Mouse (Mus musculus) left cerebral cortex, postnatal 25 days (tissue): ENCODE measurements at regions not wholly inside any gene's neighbourhood (a gene's known extent, or its start where the extent isn't known, plus 50 kb on each side); places are given as distances from the start of the nearest gene placed in this dataset.

Experiments used
- DNase-seq, 2 experiments: peaks; one replicate each; pipeline ENCODE4 v3.0.0; 2022; ENCODE audit warnings: low spot score in 2 of 2, mixed read lengths in 1 of 2
- intact Hi-C: fragments of 180-260 bp; cut with DNase I; formaldehyde crosslinking; loops from one replicate; pipeline ENCODE4 v1.15.1; 2025

DNA sequence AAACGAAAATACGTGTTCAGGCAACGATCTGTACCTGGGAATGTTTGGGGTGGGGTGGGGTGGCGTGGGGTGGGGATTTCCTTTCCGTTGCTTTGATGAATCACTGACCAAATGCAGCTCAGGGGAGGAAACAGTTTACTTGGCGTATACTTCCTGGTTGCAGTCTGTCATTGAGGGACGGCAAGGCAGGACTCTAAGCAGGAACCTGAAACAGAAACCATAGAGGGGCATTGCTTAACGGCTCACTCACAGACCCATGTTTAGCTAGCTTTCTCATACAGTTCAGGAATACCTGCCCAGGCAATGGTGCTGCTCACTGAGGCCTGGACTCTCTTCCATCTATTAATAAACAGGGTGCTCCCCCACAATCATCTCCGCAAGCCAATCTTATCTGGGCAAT is 55.1 kb upstream of the Smox start:
- intact Hi-C loops: no loop called here
- no peak for DNase-seq

DNA sequence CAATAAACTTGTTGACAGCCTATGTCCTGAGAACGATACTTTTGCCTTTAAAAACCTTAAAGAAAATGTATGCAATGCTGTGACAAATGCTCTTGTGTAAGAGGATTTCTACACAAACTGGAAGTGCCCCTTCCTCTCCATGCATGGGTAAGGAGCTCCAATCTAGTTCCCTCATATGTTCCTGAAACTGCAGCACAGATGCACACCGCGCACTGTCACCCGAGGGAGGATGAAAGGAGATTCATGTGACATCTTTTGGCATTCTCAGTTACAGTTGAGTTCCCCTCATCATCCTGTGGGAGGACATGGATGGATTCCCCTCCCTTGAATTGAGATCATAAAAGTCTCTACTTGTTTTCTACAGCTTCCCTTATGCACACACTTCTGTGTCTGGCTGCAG is 60.8 kb upstream of the Smox start:
- intact Hi-C loops: loop anchor here (5.0 kb wide), 1 partner anchor 47 kb away; no protein-coding TSS in a partner anchor

DNA sequence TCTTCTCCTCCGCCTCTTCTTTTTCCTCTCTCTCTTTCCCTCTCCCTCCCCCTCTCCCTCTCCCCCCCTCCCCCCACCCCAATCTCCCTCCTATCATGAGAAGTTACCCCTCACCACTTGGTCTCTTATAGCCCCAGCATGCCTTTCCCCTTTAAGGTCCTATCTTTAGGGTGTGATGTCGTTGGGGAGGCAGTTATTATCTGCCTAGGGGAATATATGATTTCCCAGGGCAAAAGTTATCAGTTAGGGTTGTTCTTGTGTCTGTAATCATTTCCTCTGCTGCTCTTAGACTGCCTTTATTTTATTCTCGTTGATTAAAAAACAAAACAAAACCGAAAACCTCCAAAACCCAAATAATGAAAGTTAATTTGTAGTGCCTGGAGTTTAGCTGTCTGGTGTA is 63.2 kb upstream of the Smox start:
- intact Hi-C loops: no loop called here
- no peak for DNase-seq

More for the DNA sequence above, 60.8 kb upstream of the Smox start:
- DNase-seq: no peak

DNA sequence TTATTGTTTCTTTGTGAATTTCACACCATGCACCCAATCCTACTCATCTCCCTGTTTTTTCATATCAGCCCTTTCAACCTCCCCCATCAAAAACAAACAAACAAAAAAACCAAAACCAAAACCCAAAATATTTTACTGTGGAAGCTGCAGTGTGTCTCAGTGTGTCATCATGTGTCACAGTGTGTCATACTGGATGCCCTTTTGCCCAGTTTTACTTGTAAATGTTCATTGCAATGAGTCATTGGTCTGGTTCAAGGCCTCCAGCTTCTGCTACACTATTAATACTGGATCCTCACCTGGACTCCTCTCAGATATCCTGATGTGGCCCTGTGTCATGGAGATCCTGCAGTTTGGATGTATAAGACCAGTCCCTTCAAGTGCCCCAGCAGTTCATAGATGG is 64.4 kb upstream of the Smox start:
- intact Hi-C loops: no loop called here
- DNase-seq: no peak

DNA sequence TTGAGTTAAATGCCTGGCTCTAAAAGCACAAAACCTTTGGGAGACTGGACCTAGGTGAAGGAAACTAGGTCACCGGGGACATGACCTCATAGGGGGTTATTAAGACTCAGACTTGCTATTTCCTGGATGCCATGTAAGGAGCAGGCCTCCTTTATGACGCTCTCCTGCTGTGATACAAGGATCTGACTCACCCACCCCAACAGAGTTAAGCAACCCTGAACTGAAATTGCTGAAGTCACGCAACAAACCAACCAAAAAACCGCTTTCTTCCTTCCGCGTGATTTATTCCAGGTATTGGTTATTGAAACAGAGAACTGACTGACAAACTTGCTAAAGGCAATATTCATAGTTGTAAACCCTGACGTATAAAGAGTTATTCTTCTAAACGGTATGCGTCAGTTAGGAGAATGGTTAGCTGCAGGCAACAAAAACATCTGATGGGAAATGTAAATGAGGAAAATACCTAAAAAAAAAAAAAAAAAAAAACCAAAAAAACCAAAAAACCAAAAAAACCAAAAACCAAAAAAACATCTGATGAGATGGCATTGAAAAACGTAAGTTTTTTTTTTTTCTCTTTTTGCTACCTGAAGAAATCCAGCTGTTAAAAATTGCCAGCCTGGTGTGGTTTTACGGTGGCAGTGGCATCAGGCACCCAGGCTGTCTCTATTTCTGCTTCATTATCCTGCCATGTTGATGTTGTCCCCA is 67.5 kb upstream of the Smox start:
- intact Hi-C loops: loop anchor here (1.0 to 5.0 kb wide), 3 partner anchors 87 to 389 kb away; no protein-coding TSS in a partner anchor
- no peak for DNase-seq

DNA sequence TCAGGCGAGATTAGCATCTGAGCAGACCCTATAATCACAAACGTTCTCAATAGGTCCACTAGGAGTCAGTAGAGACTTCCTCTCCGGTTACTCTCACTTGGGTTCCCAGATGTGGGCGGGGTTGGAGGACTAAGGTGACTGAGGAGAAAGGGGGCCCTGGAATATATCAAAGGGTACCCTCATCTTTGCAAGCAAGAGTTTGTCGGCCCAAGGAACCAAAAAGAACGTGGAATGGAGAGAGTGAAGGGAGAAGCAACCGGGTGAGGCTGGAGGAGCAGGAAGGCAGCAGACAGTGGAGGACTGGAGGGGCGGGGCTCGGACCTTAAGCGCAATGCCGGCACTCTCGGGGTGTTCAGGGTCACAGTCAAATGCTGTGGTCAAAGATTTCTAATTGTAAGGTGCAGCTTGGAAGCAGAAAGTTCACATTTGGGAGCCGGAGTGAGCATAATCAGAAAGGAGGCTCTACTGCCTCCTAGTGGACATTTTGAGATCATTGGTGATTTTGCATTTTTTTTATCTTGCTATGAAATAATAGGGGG is 68.3 kb upstream of the Smox start:
- DNase-seq: peak; percentile 66 to 77
- intact Hi-C loops: loop anchor here (1.0 to 5.0 kb wide), 3 partner anchors 87 to 389 kb away; no protein-coding TSS in a partner anchor

DNA sequence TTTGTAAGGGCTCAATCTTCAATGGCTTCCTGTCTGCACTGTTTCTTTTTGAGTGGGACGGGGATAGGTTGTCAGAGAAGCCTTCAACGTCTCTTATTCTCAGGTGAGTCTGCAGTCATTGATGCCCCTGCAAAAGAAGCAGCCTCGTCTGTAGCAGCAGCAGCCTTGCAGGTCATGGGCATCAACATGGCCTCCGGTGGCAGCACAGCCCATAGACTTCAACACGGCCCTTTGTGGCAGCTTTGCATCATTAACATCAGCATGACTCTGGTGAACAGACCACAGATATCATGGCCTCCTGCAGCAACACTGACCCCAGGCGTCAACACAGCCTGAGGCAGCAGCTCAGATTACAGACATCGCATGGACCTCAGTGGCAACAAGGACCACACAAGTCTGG is 65.4 kb upstream of the Rnf24 start:
- intact Hi-C loops: loop anchor here (5.0 kb wide), 3 partner anchors 131 to 321 kb away; partner anchors contain the start of gene Pank2
- no peak for DNase-seq

DNA sequence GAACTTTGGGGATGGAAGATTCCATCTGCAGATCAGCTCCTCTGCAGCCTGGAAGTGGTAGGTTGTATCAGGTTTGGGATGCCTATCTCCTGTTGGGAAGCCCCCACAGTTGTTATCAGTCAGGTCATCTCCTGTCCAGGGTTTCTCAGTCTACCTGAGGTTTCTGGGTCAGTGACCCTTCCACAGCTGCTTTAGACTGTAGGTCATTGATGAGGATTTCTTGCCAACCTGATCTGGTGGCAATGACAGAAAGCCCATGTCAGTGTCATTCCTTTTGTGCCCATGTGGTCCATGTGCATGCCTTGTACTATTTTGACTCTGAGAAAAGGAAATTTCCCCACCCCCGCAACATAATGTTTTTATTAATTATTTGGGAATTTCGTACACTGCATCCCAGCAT is 64.8 kb upstream of the Rnf24 start:
- intact Hi-C loops: loop anchor here (2.0 to 5.0 kb wide), 4 partner anchors 65 to 320 kb away; partner anchors contain the start of genes Pank2 and Rnf24
- no peak for DNase-seq

DNA sequence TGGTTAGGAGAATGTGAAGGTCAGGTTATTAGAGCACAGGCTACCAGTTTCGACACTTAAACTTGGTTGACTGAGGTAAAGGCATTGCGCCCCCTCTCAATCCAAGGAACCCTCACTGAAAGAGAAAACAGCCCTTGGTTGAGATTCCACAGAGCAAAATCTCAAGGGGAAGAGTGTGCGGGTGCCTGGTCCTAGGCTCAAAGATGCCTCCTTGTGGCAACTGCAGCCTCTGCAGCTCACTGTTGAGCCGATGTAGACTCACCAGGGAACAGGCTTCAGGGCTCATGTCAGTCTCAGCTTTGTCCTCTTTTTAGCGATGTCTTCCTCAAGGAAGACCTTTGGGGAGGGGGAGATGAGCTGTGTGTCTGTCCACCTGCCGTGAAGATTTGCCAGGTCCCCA is 63.8 kb upstream of the Rnf24 start:
- intact Hi-C loops: loop anchor here (2.0 to 5.0 kb wide), 4 partner anchors 64 to 319 kb away; partner anchors contain the start of genes Pank2 and Rnf24
- peak; percentile 70 to 78 for DNase-seq

DNA sequence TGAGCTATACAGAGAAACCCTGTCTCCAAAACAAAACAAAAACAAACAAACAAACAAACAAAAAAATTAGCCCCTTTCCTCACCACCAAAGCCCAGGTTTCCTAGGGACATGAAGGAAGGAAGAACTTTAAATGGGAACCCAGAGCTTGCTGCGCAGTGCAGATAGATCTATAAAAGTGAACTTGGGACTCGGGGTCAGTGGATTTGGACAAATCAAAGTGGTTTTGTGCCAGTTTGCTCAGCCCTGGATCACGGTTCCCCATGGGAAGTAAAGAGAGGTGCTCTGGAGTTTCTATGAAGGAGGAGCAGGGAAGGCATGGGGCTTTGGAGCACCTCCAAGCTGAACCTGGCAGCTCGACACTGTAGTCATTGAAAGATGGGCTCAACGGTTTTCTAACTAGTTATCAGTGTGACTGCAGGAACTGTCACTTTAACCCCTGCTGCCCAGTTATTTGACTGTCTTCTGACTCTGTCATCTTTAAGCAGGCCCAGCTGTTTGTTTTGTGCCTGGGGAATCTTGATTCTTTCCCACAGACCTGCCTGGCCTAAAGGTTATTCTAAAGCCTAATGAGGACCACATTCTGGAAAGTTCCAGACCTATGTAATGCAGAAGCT is 58.3 kb upstream of the Rnf24 start:
- intact Hi-C loops: no loop called here
- no peak for DNase-seq

DNA sequence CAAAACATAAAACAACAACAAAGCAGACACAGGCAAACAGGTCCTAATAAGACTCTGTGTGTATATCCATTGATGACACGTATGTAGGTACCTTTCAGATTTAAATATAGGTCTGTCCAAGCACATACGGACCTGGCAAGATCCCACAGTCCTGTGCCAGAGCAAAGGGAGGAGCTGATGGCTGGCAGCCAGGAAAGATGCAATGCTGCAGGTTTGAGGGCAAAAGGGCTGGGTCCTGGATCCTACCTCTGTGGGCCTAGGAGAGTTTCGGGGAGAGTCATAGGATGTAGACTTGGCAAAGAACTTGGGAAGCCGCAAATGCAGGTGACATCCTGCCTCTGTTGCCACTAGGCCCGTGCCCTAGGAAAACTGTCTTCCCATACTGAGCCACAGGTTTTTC is 54.6 kb upstream of the Rnf24 start:
- intact Hi-C loops: no loop called here
- DNase-seq: no peak

DNA sequence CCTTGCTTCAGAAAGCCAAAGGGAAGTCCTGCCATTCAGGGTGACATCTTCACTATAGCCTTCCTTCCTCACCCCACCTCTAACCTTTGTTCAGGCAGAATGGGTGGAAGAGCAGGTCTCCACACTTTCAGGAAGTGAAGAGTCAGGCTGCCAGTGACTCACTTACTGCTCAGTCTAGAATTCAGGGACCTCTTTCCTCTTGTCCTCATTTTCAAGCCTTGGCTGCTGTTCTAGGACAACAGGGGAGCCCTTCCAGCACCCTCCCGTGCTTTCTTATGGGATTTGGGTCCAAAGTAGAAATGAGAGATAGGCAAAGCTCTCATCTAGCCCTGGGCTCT is 51.5 kb upstream of the Rnf24 start:
- intact Hi-C loops: loop anchor here (5.0 kb wide), 1 partner anchor 82 kb away; no protein-coding TSS in a partner anchor
- DNase-seq: peak in 1 of 2 experiments; percentile 28

DNA sequence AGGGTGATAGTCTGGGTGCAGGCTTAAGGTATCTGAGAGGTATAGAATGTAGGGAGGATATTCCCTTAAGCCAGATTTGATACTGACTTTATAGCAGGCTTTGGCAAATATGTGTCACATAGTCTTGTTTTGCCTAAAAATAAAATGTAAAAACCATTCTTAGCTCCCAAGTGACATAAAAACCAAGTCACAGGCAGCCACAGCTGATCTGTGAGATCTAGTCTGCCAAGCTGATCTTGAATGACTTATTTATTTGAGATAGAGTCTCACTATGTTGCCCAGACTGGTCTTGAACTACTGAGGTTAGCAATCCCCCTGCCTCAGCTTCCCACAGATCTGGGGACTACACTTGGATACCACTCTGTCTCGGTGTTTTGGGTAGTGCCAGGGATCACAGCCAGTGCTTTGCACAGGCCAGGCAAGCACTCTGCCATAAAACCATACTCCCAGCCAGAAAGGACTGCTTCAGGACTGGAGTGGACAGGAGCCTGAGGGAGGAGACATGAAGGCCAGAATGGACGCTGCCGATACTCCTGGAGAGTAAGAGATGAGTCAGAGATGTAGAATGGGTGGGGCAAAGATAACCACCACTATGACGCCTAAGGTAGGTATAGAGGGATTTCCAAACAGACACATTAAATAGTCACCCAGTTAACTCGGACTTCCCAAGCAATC is 51.0 kb upstream of the Rnf24 start:
- intact Hi-C loops: loop anchor here (5.0 kb wide), 1 partner anchor 81 kb away; no protein-coding TSS in a partner anchor
- peak in 1 of 2 experiments; percentile 57 for DNase-seq
